Mouse (Mus musculus): ENCODE measurements around the gene Phldb3. TPM values are rescaled to one million over a fixed set of nuclear protein-coding genes. Genes with fewer than 3 reads are reported as not detected.

Phldb3 gene
- polyA plus RNA-seq (2012; ENCODE audit: low replicate concordance) = 14.0 and 33.6 TPM in 2 replicates

GRCm38 (mm10) chr7:24610144-24610878, at the start of gene Phldb3:
Phldb3 (plus strand) TSS chr7:24610763.

GRCm38 (mm10) chr7:24587330-24588105, 23.0 kb upstream of the Phldb3 start, which contains the start of the genes Ethe1 and Zfp575:
Ethe1 (plus strand) TSS chr7:24587543.
Zfp575 (minus strand) TSS chr7:24587641.

GRCm38 (mm10) chr7:24636264-24636663, 25.7 kb downstream of the Phldb3 start, which contains the start of gene Lypd3:
Lypd3 (plus strand) TSS chr7:24636550.

GRCm38 (mm10) chr7:24676575-24676974, 66.0 kb downstream of the Phldb3 start, which contains the start of gene Tex101:
Tex101 (minus strand) TSS chr7:24676675.

Other genes with a start within 250 kb of the Phldb3 start
- 79.8 and 80.4 TPM in 2 replicates for gene Kcnn4, start 240.5 kb upstream of the Phldb3 start, polyA plus RNA-seq (2012; ENCODE audit: low replicate concordance)
- gene Smg9, start 211.1 kb upstream of the Phldb3 start, polyA plus RNA-seq (2012; ENCODE audit: low replicate concordance) = 61.7 and 154 TPM in 2 replicates
- not detected in 2 replicates for gene Irgc1, start 158.5 kb upstream of the Phldb3 start, polyA plus RNA-seq (2012; ENCODE audit: low replicate concordance)
- 117 and 298 TPM in 2 replicates for gene Plaur, start 148.3 kb upstream of the Phldb3 start, polyA plus RNA-seq (2012; ENCODE audit: low replicate concordance)
- gene Cadm4, start 128.7 kb upstream of the Phldb3 start, polyA plus RNA-seq (2012; ENCODE audit: low replicate concordance) = 2.0 and 2.4 TPM in 2 replicates
- 7.0 and 19.2 TPM in 2 replicates for gene Zfp428, start 103.8 kb upstream of the Phldb3 start, polyA plus RNA-seq (2012; ENCODE audit: low replicate concordance)
- not detected in 2 replicates for gene AC161166.1, start 98.3 kb upstream of the Phldb3 start, polyA plus RNA-seq (2012; ENCODE audit: low replicate concordance)
- gene Irgq, start 80.1 kb upstream of the Phldb3 start, polyA plus RNA-seq (2012; ENCODE audit: low replicate concordance) = 12.8 and 24.4 TPM in 2 replicates
- 0.44 TPM in 1 of 2 replicates, not detected in the other for gene Pinlyp, start 64.6 kb upstream of the Phldb3 start, polyA plus RNA-seq (2012; ENCODE audit: low replicate concordance)
- 98.5 and 301 TPM in 2 replicates for gene Xrcc1, start 64.5 kb upstream of the Phldb3 start, polyA plus RNA-seq (2012; ENCODE audit: low replicate concordance)
- 18.7 and 25.3 TPM in 2 replicates for gene Ethe1, start 23.2 kb upstream of the Phldb3 start, polyA plus RNA-seq (2012; ENCODE audit: low replicate concordance)
- 0.53 and 2.1 TPM in 2 replicates for gene Zfp575, start 23.1 kb upstream of the Phldb3 start, polyA plus RNA-seq (2012; ENCODE audit: low replicate concordance)
- gene Lypd3, start 25.8 kb downstream of the Phldb3 start, polyA plus RNA-seq (2012; ENCODE audit: low replicate concordance) = 0.09 TPM in 1 of 2 replicates, not detected in the other
- 0.11 TPM in 1 of 2 replicates, not detected in the other for gene Tex101, start 65.9 kb downstream of the Phldb3 start, polyA plus RNA-seq (2012; ENCODE audit: low replicate concordance)
- not detected in 2 replicates for gene BC049730, start 98.5 kb downstream of the Phldb3 start, polyA plus RNA-seq (2012; ENCODE audit: low replicate concordance)
- gene Gm4763, start 116.1 kb downstream of the Phldb3 start, polyA plus RNA-seq (2012; ENCODE audit: low replicate concordance) = not detected in 2 replicates
- gene Cd177, start 149.5 kb downstream of the Phldb3 start, polyA plus RNA-seq (2012; ENCODE audit: low replicate concordance) = 13.0 and 17.4 TPM in 2 replicates
- gene Ceacam10, start 166.4 kb downstream of the Phldb3 start, polyA plus RNA-seq (2012; ENCODE audit: low replicate concordance) = 0.33 and 0.85 TPM in 2 replicates